Mouse (Mus musculus): Measurements from ENCODE around the gene Olfr313.
A peak's percentile ranks its signal among the peaks of the same experiment; 100 is the strongest.
"Not testable (repeated sequence)": the region's sequence is repeated elsewhere in the genome, so short reads cannot be mapped to it uniquely, and the experiment has no call there.

The Olfr313 gene

DNA sequence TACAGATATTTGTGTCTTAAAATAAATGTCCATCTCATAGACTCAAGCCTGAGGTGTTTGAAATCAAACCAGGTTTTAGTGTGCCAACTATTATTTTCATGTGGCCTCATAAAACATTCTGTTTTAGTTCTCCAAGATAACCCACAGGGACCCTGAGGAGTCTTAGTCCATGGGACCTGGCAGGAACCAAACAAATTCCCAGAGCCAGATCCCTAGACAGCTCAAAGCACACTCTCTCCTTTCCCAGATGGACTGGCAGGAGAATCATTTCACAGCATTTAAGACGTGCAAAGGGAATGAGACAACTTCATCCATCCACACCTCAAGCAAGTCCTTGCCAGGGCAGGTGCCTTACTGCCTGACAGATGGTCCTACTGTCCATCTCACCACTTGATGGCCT, at the start of gene Olfr313:
Gene Olfr313 (plus strand): TSS at position 301 of the 400 bp plus-strand sequence.
- DNase-seq, result not testable (repeated sequence)

GRCm38 (mm10) chr11:58772888-58773287, 41.9 kb upstream of the Olfr313 start, which contains the start of gene Olfr315:
Olfr315 (plus strand) TSS chr11:58773188.
- no peak for DNase-seq

- no peak for DNase-seq
Measured at GRCm38 (mm10) chr11:58782480-58783089, 32.2 kb upstream of the Olfr313 start, which contains the start of gene Olfr314. Olfr314 (plus strand) TSS chr11:58782952.

DNA sequence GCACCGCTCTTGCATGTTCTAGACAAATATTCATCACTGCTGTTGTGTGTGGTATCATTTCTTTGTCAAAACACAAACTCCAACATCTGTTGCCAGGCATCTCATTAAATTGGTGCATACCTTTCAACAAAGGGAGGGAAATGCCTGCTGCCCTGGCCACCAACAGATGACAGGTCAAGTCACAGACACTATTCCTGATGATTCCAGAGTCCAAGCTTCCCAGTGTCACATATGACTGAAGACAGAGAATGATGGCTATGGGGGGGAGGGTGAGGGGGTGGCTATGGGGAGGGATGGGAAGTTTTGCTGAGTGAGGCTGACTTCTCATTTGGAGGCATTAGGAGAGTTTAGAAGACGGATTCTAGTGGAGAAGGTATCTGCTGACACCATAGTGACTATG, 30.6 kb upstream of the Olfr313 start:
- DNase-seq, result no peak

GRCm38 (mm10) chr11:58787651-58788050, 27.1 kb upstream of the Olfr313 start:
- DNase-seq, result no peak

DNA sequence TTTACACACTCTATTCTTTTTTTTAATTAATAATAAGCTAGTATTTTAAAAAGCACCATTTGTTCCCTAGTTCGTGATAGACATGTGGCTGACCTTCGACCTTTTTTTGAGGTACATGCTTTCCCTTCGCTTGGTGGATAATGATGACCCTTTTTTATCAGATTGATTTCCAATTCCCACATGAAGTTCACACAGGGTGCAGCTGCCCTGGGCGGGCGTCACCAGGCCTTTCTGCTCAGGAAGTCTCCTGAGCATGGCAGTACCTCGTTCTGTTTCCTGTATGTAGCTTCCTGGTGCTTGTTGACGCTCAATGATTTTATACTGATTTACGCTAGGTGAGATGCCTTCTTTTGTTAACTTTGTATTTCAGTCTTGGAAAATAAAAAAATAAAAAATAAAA, 26.5 kb upstream of the Olfr313 start:
- no peak for DNase-seq

GRCm38 (mm10) chr11:58789532-58789931, 25.3 kb upstream of the Olfr313 start:
- DNase-seq, result no peak

DNA sequence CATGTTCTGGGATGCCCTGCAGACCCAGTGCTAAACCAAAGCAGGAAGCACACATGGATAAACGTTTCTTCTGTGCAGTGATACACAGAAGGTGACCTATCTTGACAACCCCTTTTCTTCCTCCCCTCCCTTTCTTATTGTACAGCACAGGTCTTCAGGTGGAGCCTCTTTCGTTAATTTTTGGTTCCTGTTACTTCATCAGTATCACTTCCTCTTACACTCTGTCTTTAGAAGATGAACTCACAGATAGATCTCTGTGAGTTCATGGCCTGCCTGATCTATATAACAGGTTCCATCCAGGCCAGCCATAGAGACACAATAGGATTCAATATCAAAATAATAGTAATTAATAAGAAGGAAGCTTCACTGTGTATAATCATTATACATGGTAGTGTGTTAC, 24.7 kb upstream of the Olfr313 start:
- no peak for DNase-seq

DNA sequence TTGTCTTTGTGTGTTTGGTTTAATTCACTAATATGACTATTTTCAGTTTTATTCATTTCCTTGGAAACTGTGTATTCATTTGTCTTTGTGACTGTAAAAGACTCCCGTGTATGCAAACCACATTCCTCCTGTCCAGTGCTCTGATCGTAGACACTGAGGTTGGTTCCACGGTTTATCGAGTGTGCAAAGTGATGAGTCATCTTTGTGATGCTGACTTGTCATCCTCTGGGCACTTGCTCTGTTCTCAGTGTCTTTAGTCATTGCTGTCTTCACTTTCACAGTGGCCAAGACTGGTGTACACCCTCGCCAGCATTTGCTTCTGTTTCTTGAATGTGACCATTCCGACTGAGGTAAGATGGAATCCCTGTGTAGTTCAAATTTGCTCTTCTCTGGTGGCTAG, 24.2 kb upstream of the Olfr313 start:
- no peak for DNase-seq

DNA sequence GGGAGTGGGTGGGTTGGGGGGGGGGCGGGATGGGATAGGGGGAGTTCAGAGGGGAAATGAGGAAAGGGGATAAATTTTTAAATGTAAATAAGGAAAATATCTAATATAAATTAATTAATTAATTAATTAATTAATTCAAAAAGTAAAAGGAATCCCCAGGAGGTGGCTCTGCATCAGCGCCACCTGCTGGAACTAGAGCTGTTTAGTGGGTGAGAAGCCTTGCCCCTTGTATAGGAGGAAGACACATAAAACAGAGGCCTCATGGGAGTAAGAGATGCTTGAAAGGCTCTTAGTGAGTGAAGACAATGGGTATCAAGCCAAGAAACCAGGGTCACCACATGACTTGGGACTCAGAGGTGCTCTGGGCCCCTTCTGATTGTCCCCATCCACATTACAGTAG, 18.9 kb upstream of the Olfr313 start:
- DNase-seq, result no peak

- peak; percentile 7 to 8 for DNase-seq
Measured at GRCm38 (mm10) chr11:58796850-58797249, 17.9 kb upstream of the Olfr313 start.

DNA sequence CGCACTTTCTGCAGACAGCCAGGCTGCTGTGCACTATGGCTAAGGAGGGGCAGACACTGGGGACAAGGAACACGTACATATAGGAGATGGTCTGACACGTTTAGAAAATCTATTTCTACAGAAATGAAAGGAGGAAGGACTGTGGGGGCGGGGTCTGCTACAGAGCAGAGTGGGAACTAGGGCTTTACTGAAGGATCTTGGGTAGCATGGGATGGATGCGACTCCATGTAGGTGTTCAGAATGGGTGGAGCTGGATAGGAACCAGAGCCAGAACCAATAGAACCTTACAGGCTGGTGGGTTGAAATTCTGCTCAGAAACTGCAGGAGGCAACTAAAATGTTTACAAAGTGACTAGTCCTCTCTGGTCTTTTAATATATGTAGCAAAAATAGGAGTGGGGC, 15.1 kb upstream of the Olfr313 start:
- DNase-seq, result no peak

- peak; percentile 46 to 60 for DNase-seq
Measured at GRCm38 (mm10) chr11:58801558-58802228, 13.1 kb upstream of the Olfr313 start, which contains the start of gene Fam183b. Fam183b (minus strand) TSS chr11:58801960.

DNA sequence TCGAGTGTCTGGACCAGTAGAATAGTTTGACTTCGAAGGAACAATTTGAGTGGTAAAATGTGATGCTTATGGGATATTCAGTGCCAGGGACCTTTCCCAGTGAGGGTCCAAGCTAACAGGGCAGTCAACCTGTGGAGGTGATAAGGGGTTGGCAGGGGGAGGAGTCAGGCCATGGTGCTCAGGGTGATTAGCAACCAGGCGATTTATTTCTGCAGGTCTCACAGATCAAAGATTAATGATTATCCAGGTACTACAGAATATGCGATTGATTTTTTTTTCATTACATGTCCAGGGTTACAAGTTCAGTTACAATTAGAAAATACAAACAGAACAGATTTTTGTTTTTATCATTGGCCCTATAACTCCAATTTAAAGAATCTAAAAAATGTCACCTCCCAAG, 10.9 kb upstream of the Olfr313 start:
- no peak for DNase-seq

- DNase-seq, result no peak
Measured at GRCm38 (mm10) chr11:58804393-58804792, 10.4 kb upstream of the Olfr313 start.

DNA sequence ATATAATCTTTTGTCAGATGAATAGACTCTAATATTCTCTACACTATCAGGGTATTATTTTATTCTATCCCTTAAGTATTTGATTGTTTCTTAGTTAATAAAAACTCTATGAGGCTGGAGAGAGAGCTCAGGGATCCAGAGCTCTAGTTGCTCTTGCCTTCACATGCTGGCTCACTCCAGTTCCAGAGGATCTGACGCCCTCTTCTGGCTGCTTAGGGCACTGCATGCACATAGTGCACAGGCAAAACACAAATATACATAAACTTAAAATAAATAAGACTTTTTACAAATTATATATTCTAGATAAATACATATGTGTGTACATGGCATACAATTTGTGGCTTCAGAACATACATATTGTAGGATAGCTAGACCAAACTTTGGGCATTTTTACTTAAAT, 2.8 kb upstream of the Olfr313 start:
- no peak for DNase-seq

DNA sequence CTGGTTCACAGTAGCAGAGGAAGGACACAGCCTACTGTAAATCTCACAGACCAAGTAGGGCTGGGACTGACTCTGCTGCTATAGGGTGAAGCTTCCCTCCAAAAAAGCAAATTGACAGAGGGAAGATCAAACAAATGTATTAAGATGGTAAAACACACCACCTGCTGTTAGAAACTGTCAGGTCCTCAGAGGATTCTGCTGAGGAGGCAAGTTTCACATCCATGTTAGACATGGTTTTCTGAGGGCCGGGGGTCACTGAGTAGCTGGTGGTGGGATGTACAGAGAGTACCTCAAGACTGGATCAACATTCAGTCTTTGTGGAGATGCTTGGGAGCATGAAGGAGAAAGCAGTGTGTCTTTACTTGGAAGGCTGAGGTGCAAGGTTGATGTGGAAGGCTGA, 876 bp downstream of the Olfr313 start:
- no peak for DNase-seq

GRCm38 (mm10) chr11:58828937-58829336, 14.1 kb downstream of the Olfr313 start, which contains the start of gene Olfr312:
Olfr312 (plus strand) TSS chr11:58829237.
- DNase-seq, result not testable (repeated sequence)

GRCm38 (mm10) chr11:58829764-58830163, 15.0 kb downstream of the Olfr313 start:
- DNase-seq, result no peak

DNA sequence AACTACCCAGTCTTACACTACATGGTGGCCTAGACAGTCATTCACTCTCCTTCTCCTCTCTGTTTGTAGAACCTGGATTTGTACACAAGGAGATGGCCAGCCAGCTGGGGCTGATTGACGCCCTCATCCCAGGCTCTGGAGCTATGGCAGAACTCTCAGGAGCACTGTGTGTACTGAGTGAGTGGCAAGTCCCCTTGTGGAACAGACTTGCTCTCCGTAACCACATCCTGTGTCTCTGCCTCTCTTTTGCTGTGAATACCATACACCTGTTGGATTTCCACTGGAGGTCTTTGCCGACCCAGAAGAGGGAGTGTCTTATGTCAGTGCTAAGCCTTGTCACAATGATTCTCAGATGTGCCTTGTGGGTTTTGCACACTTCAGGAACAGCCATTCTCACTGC, 17.7 kb downstream of the Olfr313 start:
- DNase-seq, result not testable (repeated sequence)

DNA sequence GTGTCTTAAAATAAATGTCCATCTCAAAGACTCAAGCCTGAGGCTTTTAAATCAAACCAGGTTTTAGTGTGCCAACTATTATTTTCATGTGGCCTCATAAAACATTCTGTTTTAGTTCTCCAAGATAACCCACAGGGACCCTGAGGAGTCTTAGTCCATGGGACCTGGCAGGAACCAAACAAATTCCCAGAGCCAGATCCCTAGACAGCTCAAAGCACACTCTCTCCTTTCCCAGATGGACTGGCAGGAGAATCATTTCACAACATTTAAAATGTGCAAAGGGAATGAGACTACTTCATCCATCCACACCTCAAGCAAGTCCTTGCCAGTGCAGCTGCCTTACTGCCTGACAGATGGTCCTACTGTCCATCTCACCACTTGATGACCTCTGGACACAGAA, 24.2 kb downstream of the Olfr313 start, which contains the start of gene Olfr311:
Gene Olfr311 (plus strand): TSS at position 301 of the 400 bp plus-strand sequence.
- not testable (repeated sequence) for DNase-seq

- DNase-seq, result peak; percentile 84 to 88
Measured at GRCm38 (mm10) chr11:58846919-58847461, 32.2 kb downstream of the Olfr313 start, which contains the start of gene Gm12258. Gm12258 (plus strand) TSS chr11:58847158.

DNA sequence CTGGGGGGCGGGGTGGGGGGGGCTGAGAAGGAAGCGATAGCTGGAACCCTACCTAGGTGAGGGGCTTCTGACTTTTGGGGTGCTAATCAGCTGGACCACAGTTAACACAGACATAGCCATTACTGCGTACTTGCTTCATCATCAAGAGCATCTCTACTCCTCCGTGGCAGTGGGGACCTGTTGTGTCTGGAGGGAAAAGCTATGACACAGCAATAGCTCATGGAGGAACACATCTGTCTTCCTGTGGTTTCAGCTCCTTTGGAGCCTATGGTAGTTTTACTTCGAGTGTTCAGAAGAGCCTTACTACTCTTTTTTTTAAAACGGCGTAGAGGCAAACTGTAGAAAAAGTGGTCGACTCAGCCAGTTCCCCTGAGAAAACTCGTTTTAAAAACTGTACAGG, 32.8 kb downstream of the Olfr313 start:
- DNase-seq, result no peak

GRCm38 (mm10) chr11:58849731-58850130, 34.9 kb downstream of the Olfr313 start:
- no peak for DNase-seq

Data from cerebellum, postnatal 25 days (tissue).